Mouse (Mus musculus) heart, embryonic 14.5 days (tissue): ENCODE measurements around the gene Grifin. TPM values are rescaled to one million over a fixed set of nuclear protein-coding genes. Genes with fewer than 3 reads are reported as not detected.
A peak's percentile ranks its signal among the peaks of the same experiment; 100 is the strongest.

Experiments used
- ATAC-seq: fragments of 200-750 bp; cut with Nextera tagmentation; 2 replicates; pipeline ENCODE4 v1.8.0; 2017; ENCODE audit warnings: low read depth, moderate TSS enrichment; ENCODE audit not compliant: insufficient number of reproducible peaks, insufficient read depth, low FRiP score
- H3K27ac ChIP-seq, 2 experiments: fragments of 200-500 bp in 1 of 2; fragments of 300-500 bp in 1 of 2; sonication (generic) in 1 of 2; replicated peaks in 1 of 2; 2 replicates each; pipeline ENCODE4 v1.5.1; 2012 to 2014; ENCODE audit warnings: low read depth in 2 of 2, low read length in 2 of 2, control low read depth in 1 of 2, mild to moderate bottlenecking in 1 of 2, mixed read lengths in 1 of 2; ENCODE audit not compliant: control insufficient read depth in 1 of 2, insufficient read depth in 1 of 2
- H3K27me3 ChIP-seq: fragments of 300-500 bp; sonication (generic); 2 replicates; pipeline ENCODE4 v1.6.1; 2014; ENCODE audit warnings: mild to moderate bottlenecking, low read length, control low read depth; ENCODE audit not compliant: control insufficient read depth, insufficient read depth
- H3K36me3 ChIP-seq: fragments of 300-500 bp; sonication (generic); 2 replicates; pipeline ENCODE4 v1.6.1; 2014; ENCODE audit warnings: mild to moderate bottlenecking, control low read depth, low read length, mixed read lengths; ENCODE audit not compliant: control insufficient read depth, insufficient read depth
- H3K4me1 ChIP-seq, 2 experiments: fragments of 200-500 bp in 1 of 2; fragments of 300-500 bp in 1 of 2; sonication (generic) in 1 of 2; 2 replicates each; pipeline ENCODE4 v1.6.1; 2012 to 2014; ENCODE audit warnings: low read length in 2 of 2, control low read depth in 1 of 2, mixed read lengths in 1 of 2; ENCODE audit not compliant: control insufficient read depth in 2 of 2, insufficient read depth in 2 of 2
- H3K4me2 ChIP-seq: fragments of 300-500 bp; sonication (generic); 2 replicates; pipeline ENCODE4 v1.6.1; 2014; ENCODE audit warnings: mild to moderate bottlenecking, low read length
- H3K4me3 ChIP-seq, 2 experiments: fragments of 200-500 bp in 1 of 2; fragments of 300-500 bp in 1 of 2; sonication (generic) in 1 of 2; 2 replicates each; pipeline ENCODE4 v1.5.1; 2012 to 2014; ENCODE audit warnings: low read length in 2 of 2, mild to moderate bottlenecking in 2 of 2, control low read depth in 1 of 2, low read depth in 1 of 2, moderate library complexity in 1 of 2; ENCODE audit not compliant: control insufficient read depth in 1 of 2, insufficient read depth in 1 of 2
- H3K9ac ChIP-seq: fragments of 300-500 bp; sonication (generic); 2 replicates; pipeline ENCODE4 v1.6.1; 2014; ENCODE audit warnings: mild to moderate bottlenecking, low read length
- H3K9me3 ChIP-seq: fragments of 300-500 bp; sonication (generic); 2 replicates; pipeline ENCODE4 v1.6.1; 2016; ENCODE audit warnings: low read length, control low read depth; ENCODE audit not compliant: control insufficient read depth
- WGBS: fragments of 180-500 bp; shearing (Covaris S2); extraction: QIAGEN DNeasy Blood & Tissue Kit; methylation state at CpG from one replicate; pipeline ENCODE4 v1.1.7; 2014; 5-methylcytosine and 5-hydroxymethylcytosine counted together
- polyA plus RNA-seq: library from polyadenylated mRNA; unstranded; fragments of >200 nt; fragmentation: Nextera tagmentation; extraction: Ambion mirVana; gene quantifications from 2 replicates; pipeline ENCODE4 v1.2.1, GENCODE M21; 2014

Grifin gene
- polyA plus RNA-seq, 1 experiment from 2014 or later = not detected

GRCm38 (mm10) chr5:140517921-140518230 is 47.0 kb downstream of the Grifin start:
- Histone ChIP-seq H3K27ac (peak overlapping the region in 1 of 2 experiments; percentile 2; a peak in 1 of 4 replicates), H3K4me3 (no peak overlapping the region), H3K9me3 (no peaks in the 10 kb centered on the region), H3K9ac (no peak overlapping the region), H3K27me3 (no peaks in the 10 kb centered on the region), H3K36me3 (no peaks in the 10 kb centered on the region), H3K4me2 (no peak overlapping the region), H3K4me1 (peaks cover 15 to 19% of the 10 kb centered on the region in 2 experiments)
- WGBS = 46% methylated on average over 4 of the region's 4 CpGs
- ATAC-seq = no peak

GRCm38 (mm10) chr5:140517159-140517920 is 47.5 kb downstream of the Grifin start:
- Histone ChIP-seq H3K27me3 (no peaks in the 10 kb centered on the region), H3K4me2 (no peak overlapping the region), H3K4me3 (no peak overlapping the region), H3K9ac (no peak overlapping the region), H3K9me3 (no peaks in the 10 kb centered on the region), H3K36me3 (no peaks in the 10 kb centered on the region), H3K4me1 (peaks cover 15 to 19% of the 10 kb centered on the region in 2 experiments), H3K27ac (no peak overlapping the region)
- WGBS = 81% methylated on average over 21 of the region's 21 CpGs
- ATAC-seq = no peak

- H3K4me1 ChIP-seq = peaks cover 15 to 24% of the 10 kb centered on the region in 2 experiments
- H3K27me3 ChIP-seq = no peaks in the 10 kb centered on the region
- 7% methylated on average over 7 of the region's 7 CpGs for WGBS
- H3K9me3 ChIP-seq = no peaks in the 10 kb centered on the region
- H3K36me3 ChIP-seq = no peaks in the 10 kb centered on the region
- no peak for ATAC-seq
- H3K4me3 ChIP-seq = no peak overlapping the region
- no peak overlapping the region for H3K4me2 ChIP-seq
- no peak overlapping the region for H3K9ac ChIP-seq
- peak overlapping the region; percentile 60 for H3K27ac ChIP-seq
Observed at GRCm38 (mm10) chr5:140514799-140515486, 49.9 kb downstream of the Grifin start.

- ATAC-seq = no peak
- WGBS = 81% methylated on average over 8 of the region's 8 CpGs
- Histone ChIP-seq H3K4me1 (peaks cover 17 to 33% of the 10 kb centered on the region in 2 experiments), H3K27ac (0 out of 4 replicates have a peak overlapping the region, but pooled peaks of 1 of the 2 experiments have one; percentile 60), H3K4me2 (no peak overlapping the region), H3K9ac (no peak overlapping the region), H3K36me3 (no peaks in the 10 kb centered on the region), H3K4me3 (no peak overlapping the region), H3K27me3 (no peaks in the 10 kb centered on the region), H3K9me3 (no peaks in the 10 kb centered on the region)
Observed at GRCm38 (mm10) chr5:140513921-140514320, 51.0 kb downstream of the Grifin start.

Other genes starting within 250 kb of the Grifin start
- gene Mad1l1, start 243.5 kb downstream of the Grifin start, polyA plus RNA-seq = 20.5 and 21.9 TPM in 2 replicates
- gene Nudt1, start 243.4 kb downstream of the Grifin start, polyA plus RNA-seq = 22.2 and 22.7 TPM in 2 replicates
- gene Mrm2, start 233.2 kb downstream of the Grifin start, polyA plus RNA-seq = 14.7 and 16.0 TPM in 2 replicates
- 8.9 and 9.9 TPM in 2 replicates for gene Snx8, start 175.8 kb downstream of the Grifin start, polyA plus RNA-seq
- 92.9 and 108 TPM in 2 replicates for gene Eif3b, start 145.7 kb downstream of the Grifin start, polyA plus RNA-seq
- not detected in 2 replicates for gene Gm4869, start 119.4 kb downstream of the Grifin start, polyA plus RNA-seq
- gene Chst12, start 59.5 kb downstream of the Grifin start, polyA plus RNA-seq = 11.0 and 11.5 TPM in 2 replicates
- 3.8 and 6.4 TPM in 2 replicates for gene Lfng, start 42.2 kb upstream of the Grifin start, polyA plus RNA-seq
- gene Ttyh3, start 84.0 kb upstream of the Grifin start, polyA plus RNA-seq = 32.8 and 35.7 TPM in 2 replicates
- gene Iqce, start 137.3 kb upstream of the Grifin start, polyA plus RNA-seq = 7.7 and 8.0 TPM in 2 replicates
- gene Brat1, start 139.9 kb upstream of the Grifin start, polyA plus RNA-seq = 8.9 and 9.4 TPM in 2 replicates
- gene Amz1, start 159.1 kb upstream of the Grifin start, polyA plus RNA-seq = 1.0 and 1.2 TPM in 2 replicates